Comparison of ENCODE assay signal across 32 mouse cellular contexts in the genomic region with DNA sequence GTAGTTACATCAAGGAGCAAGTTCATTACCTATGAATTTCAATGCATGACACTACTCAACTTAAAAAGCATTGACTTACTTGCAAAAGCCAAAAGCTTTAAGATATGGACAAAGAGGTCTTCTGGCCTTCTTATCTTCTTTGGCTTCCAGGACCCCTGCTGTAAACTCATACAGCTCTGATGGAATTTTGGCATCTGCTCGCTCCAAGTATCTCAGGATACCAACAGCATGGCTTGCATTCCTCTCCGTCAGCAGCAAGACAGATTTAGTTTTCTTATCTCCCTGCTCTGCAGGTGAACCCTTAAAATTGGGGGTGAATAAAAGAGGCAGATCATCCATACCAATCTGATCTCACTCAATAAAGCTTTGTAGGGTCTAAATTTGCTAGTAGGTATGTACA. TPM values are rescaled to one million over a fixed set of nuclear protein-coding genes. Genes with fewer than 3 reads are reported as not detected.
DNase-seq lines count a peak whose midpoint lies in the region; ATAC-seq and TF ChIP-seq lines count a peak whose summit lies in the region.
"Had no signal": no experiment of that assay in that cellular context is flagged by ENCODE, and none has a peak within 500 bp of the region (broad histone marks: within the 10 kb centered on the region; RNA-seq: fewer than 3 reads in every experiment).

No protein-coding gene starts in this region.

- H3K9me3 ChIP-seq in heart, embryonic 11.5 days (replicated peaks; ENCODE audit: control insufficient read depth, low read length), result no peaks in the 10 kb centered on the region
- H3K9me3 ChIP-seq in heart, embryonic 14.5 days (ENCODE audit: control insufficient read depth, low read length), result no peaks in the 10 kb centered on the region; the same call in 1 of the 2 replicates
- H3K9me3 ChIP-seq in heart, embryonic 15.5 days (replicated peaks), result no peaks in the 10 kb centered on the region
- H3K9me3 ChIP-seq: embryonic facial prominence, embryonic 10.5 days; embryonic facial prominence, embryonic 13.5 days; forebrain, embryonic 10.5 days; forebrain, embryonic 13.5 days; hindbrain, embryonic 12.5 days; hindbrain, embryonic 15.5 days had no signal

- intact Hi-C loops in heart, postnatal 10 days (cut with DNase I), result no loop called here

- no peak for DNase-seq in heart, adult 8-10 months (ENCODE audit: low spot score)
- peak; percentile 30 to 43 for DNase-seq in heart, postnatal 10 days
- DNase-seq in cerebellum, adult 2 months, result no peak
- no peak for DNase-seq in lung, postnatal 25 days (ENCODE audit: low spot score)
- DNase-seq: adrenal gland, adult 2 months; adrenal gland, postnatal 14 days; cerebellum, adult 11 months; cerebellum, adult 8-10 months; cerebellum, postnatal 10 days; cerebellum, postnatal 36 days; embryo, embryonic 11 days; gastrocnemius, postnatal 10 days; gastrocnemius, postnatal 36 days; kidney, adult 2 months had no signal

- H3K36me3 ChIP-seq in heart, embryonic 11.5 days (ENCODE audit: control insufficient read depth, insufficient read depth, low read length), result no peaks in the 10 kb centered on the region
- H3K36me3 ChIP-seq in heart, embryonic 14.5 days (ENCODE audit: control insufficient read depth, insufficient read depth, low read length), result no peaks in the 10 kb centered on the region
- no peaks in the 10 kb centered on the region for H3K36me3 ChIP-seq in heart, embryonic 15.5 days
- H3K36me3 ChIP-seq: embryonic facial prominence, embryonic 10.5 days; embryonic facial prominence, embryonic 13.5 days; forebrain, embryonic 10.5 days; hindbrain, embryonic 12.5 days; hindbrain, embryonic 15.5 days had no signal

- H3K27me3 ChIP-seq in heart, embryonic 11.5 days (ENCODE audit: control insufficient read depth, insufficient read depth, low read length), result no peaks in the 10 kb centered on the region
- H3K27me3 ChIP-seq in heart, embryonic 14.5 days (ENCODE audit: control insufficient read depth, insufficient read depth, low read length), result no peaks in the 10 kb centered on the region
- no peaks in the 10 kb centered on the region for H3K27me3 ChIP-seq in heart, embryonic 15.5 days
- no peaks in the 10 kb centered on the region for H3K27me3 ChIP-seq in cerebellum, adult 2 months (ENCODE audit: control insufficient read depth, insufficient read depth, low read length)
- H3K27me3 ChIP-seq: embryonic facial prominence, embryonic 13.5 days; forebrain, embryonic 13.5 days; hindbrain, embryonic 12.5 days; hindbrain, embryonic 15.5 days had no signal

- 25% methylated on average over 2 of the region's 2 CpGs for WGBS in heart, embryonic 11.5 days (ENCODE audit: insufficient replicate concordance)
- 8% methylated on average over 2 of the region's 2 CpGs for WGBS in heart, embryonic 14.5 days
- WGBS in heart, embryonic 15.5 days, result 17% methylated on average over 2 of the region's 2 CpGs
- 29% methylated on average over 2 of the region's 2 CpGs for WGBS in cerebellum, adult 2 months

- no peak for TF ChIP-seq CTCF in cerebellum, adult 2 months (IDR thresholded peaks at IDR 0.05; ENCODE audit: borderline replicate concordance, insufficient read depth, low read depth, low read length)

- TF ChIP-seq POLR2A in cerebellum, adult 2 months (IDR thresholded peaks at IDR 0.05; ENCODE audit: borderline replicate concordance, insufficient read depth, low read length), result no peak

- H3K4me3 ChIP-seq in heart, embryonic 11.5 days (ENCODE audit: low read depth, low read length), result no peak overlapping the region
- H3K4me3 ChIP-seq in heart, embryonic 14.5 days (ENCODE audit: control insufficient read depth in 1 of 2, insufficient read depth in 1 of 2, low read depth in 1 of 2, low read length in 2 of 2), result no peak overlapping the region
- no peak overlapping the region for H3K4me3 ChIP-seq in heart, embryonic 15.5 days
- no peak overlapping the region for H3K4me3 ChIP-seq in cerebellum, adult 2 months (replicated peaks; ENCODE audit: insufficient read depth, low read depth, low read length)
- H3K4me3 ChIP-seq: embryonic facial prominence, embryonic 10.5 days; embryonic facial prominence, embryonic 13.5 days; forebrain, embryonic 10.5 days; forebrain, embryonic 13.5 days; hindbrain, embryonic 12.5 days; hindbrain, embryonic 15.5 days had no signal

- H3K4me1 ChIP-seq in heart, embryonic 11.5 days (ENCODE audit: control insufficient read depth, insufficient read depth, low read length), result peaks cover 5% of the 10 kb centered on the region; the same call in 1 of the 2 replicates
- H3K4me1 ChIP-seq in heart, embryonic 14.5 days (ENCODE audit: control insufficient read depth in 2 of 2, insufficient read depth in 2 of 2, low read length in 2 of 2), result peaks cover 5 to 18% of the 10 kb centered on the region in 2 experiments; a peak in 3 of 4 replicates
- peaks cover 19% of the 10 kb centered on the region for H3K4me1 ChIP-seq in heart, embryonic 15.5 days (replicated peaks)
- H3K4me1 ChIP-seq in cerebellum, adult 2 months (ENCODE audit: control insufficient read depth, insufficient read depth, low read length), result no peaks in the 10 kb centered on the region
- H3K4me1 ChIP-seq: embryonic facial prominence, embryonic 10.5 days; embryonic facial prominence, embryonic 13.5 days; forebrain, embryonic 10.5 days; forebrain, embryonic 13.5 days; hindbrain, embryonic 12.5 days; hindbrain, embryonic 15.5 days had no signal

- no peak for ATAC-seq in heart, embryonic 11.5 days (replicated peaks; ENCODE audit: insufficient number of reproducible peaks, low FRiP score, low TSS enrichment)
- ATAC-seq in heart, embryonic 14.5 days (ENCODE audit: insufficient number of reproducible peaks, insufficient read depth, low FRiP score, low read depth), result no peak
- peak; percentile 64; the same call in 1 of the 2 replicates for ATAC-seq in heart, embryonic 15.5 days (replicated peaks; ENCODE audit: insufficient number of reproducible peaks, insufficient read depth, low FRiP score, low read depth)
- ATAC-seq: CD4-positive, CD25-positive, alpha-beta regulatory T cell, adult 4 months; forebrain, embryonic 13.5 days; forebrain, embryonic 16.5 days; intestine, postnatal 0 days had no signal

- H3K9ac ChIP-seq in heart, embryonic 11.5 days (ENCODE audit: low read depth, low read length), result no peak overlapping the region
- no peak overlapping the region for H3K9ac ChIP-seq in heart, embryonic 14.5 days (ENCODE audit: low read length)
- no peak overlapping the region for H3K9ac ChIP-seq in heart, embryonic 15.5 days
- H3K9ac ChIP-seq: embryonic facial prominence, embryonic 13.5 days; forebrain, embryonic 13.5 days; hindbrain, embryonic 12.5 days; hindbrain, embryonic 15.5 days had no signal

- peak overlapping the region; percentile 0; the same call in 1 of the 2 replicates for H3K4me2 ChIP-seq in heart, embryonic 11.5 days
- H3K4me2 ChIP-seq in heart, embryonic 14.5 days (ENCODE audit: low read length), result peak overlapping the region; percentile 30; the same call in 1 of the 2 replicates
- peak overlapping the region; percentile 13; the same call in 1 of the 2 replicates for H3K4me2 ChIP-seq in heart, embryonic 15.5 days
- H3K4me2 ChIP-seq: embryonic facial prominence, embryonic 13.5 days; forebrain, embryonic 13.5 days; hindbrain, embryonic 12.5 days; hindbrain, embryonic 15.5 days had no signal

- no peak overlapping the region for H3K27ac ChIP-seq in heart, embryonic 11.5 days (ENCODE audit: low read depth, low read length)
- H3K27ac ChIP-seq in heart, embryonic 14.5 days (replicated peaks in 1 of 2; ENCODE audit: control insufficient read depth in 1 of 2, insufficient read depth in 1 of 2, low read depth in 2 of 2, low read length in 2 of 2), result peak overlapping the region; percentile 51 to 54; a peak in 3 of 4 replicates
- peak overlapping the region; percentile 62 for H3K27ac ChIP-seq in heart, embryonic 15.5 days
- H3K27ac ChIP-seq in cerebellum, adult 2 months (ENCODE audit: insufficient read depth, low read length), result no peak overlapping the region
- H3K27ac ChIP-seq: embryonic facial prominence, embryonic 10.5 days; embryonic facial prominence, embryonic 13.5 days; forebrain, embryonic 10.5 days; forebrain, embryonic 13.5 days; hindbrain, embryonic 12.5 days; hindbrain, embryonic 15.5 days had no signal

RNA-seq across cellular contexts. Expression of a gene that starts 36.5 kb away (rescaled TPM):
- polyA plus RNA-seq in heart, embryonic 11.5 days (2014; fragmentation: Nextera tagmentation; extraction: Ambion mirVana), result 0.66 and 1.7 TPM in 2 replicates
- not detected for total RNA-seq in heart, adult 8-10 months (2022)
- polyA plus RNA-seq in heart, embryonic 14.5 days (2014; fragmentation: Nextera tagmentation; extraction: Ambion mirVana), result 0.20 and 0.54 TPM in 2 replicates
- 0.27 and 0.42 TPM in 2 replicates for polyA plus RNA-seq in heart, embryonic 15.5 days (2015; fragmentation: Nextera tagmentation; extraction: Ambion mirVana)
- total RNA-seq in heart, postnatal 10 days (2021), result not detected
- polyA plus RNA-seq in cerebellum, adult 2 months (2012; rRNA removed), result 0.10 TPM in 1 of 2 replicates, not detected in the other
- total RNA-seq: adrenal gland, adult 2 months; adrenal gland, postnatal 14 days; gastrocnemius, adult 18-20 months; gastrocnemius, postnatal 10 days; gastrocnemius, postnatal 36 days; granulocyte monocyte progenitor cell, adult 5-6 weeks; hematopoietic stem cell, adult 5-6 weeks; MEL had no signal
- polyA plus RNA-seq: adrenal gland, adult 2 months; C2C12; CD4-positive, CD25-positive, alpha-beta regulatory T cell, adult 4 months; cortical plate, adult 2 months; hindbrain, embryonic 12.5 days; hindbrain, embryonic 15.5 days had no signal

RNA-seq across cellular contexts. Expression of a gene that starts 52.4 kb away (rescaled TPM):
- polyA plus RNA-seq in heart, embryonic 11.5 days (2014; fragmentation: Nextera tagmentation; extraction: Ambion mirVana), result 0.42 and 0.67 TPM in 2 replicates
- total RNA-seq in heart, adult 8-10 months (2022), result under 1 TPM in 2 of 4 experiments, not detected in 2; 0.08 to 0.16 TPM
- polyA plus RNA-seq in heart, embryonic 14.5 days (2014; fragmentation: Nextera tagmentation; extraction: Ambion mirVana), result 1.1 and 1.5 TPM in 2 replicates
- polyA plus RNA-seq in heart, embryonic 15.5 days (2015; fragmentation: Nextera tagmentation; extraction: Ambion mirVana), result 0.62 and 1.4 TPM in 2 replicates
- total RNA-seq in heart, postnatal 10 days (2021), result 1 to 10 TPM in 1 of 2 experiments, under 1 TPM in 1; 0.60 to 1.3 TPM
- polyA plus RNA-seq in cerebellum, adult 2 months (2012; rRNA removed), result 0.35 and 0.54 TPM in 2 replicates
- total RNA-seq: adrenal gland, postnatal 14 days; gastrocnemius, adult 18-20 months; gastrocnemius, postnatal 36 days; granulocyte monocyte progenitor cell, adult 5-6 weeks; hematopoietic stem cell, adult 5-6 weeks had no signal
- polyA plus RNA-seq: adrenal gland, adult 2 months; C2C12; CD4-positive, CD25-positive, alpha-beta regulatory T cell, adult 4 months had no signal

Comparison
In these comparisons a context has a peak if more than half of its experiments do, and no peak if none do; other contexts are left out.
1. H3K27ac ChIP-seq: peak in heart, embryonic 14.5 days (2 of 2) and heart, embryonic 15.5 days (single experiment); none in heart, embryonic 11.5 days (single experiment) and cerebellum, adult 2 months (single experiment).
2. DNase-seq: peak in heart, postnatal 10 days (2 of 2); none in heart, adult 8-10 months (single experiment), cerebellum, adult 2 months (0 of 2) and lung, postnatal 25 days (single experiment).
3. Peak in every context shown above with its lines, with median percentiles within 50 percentile points of each other: H3K4me2 ChIP-seq.